Comparison of ENCODE assay signal across 8 mouse cellular contexts in genomic region chr10:13983631-13984030, GRCm38 (mm10). TPM values are rescaled to one million over a fixed set of nuclear protein-coding genes. Genes with fewer than 3 reads are reported as not detected.
DNase-seq lines count a peak whose midpoint lies in the region; ATAC-seq and TF ChIP-seq lines count a peak whose summit lies in the region.

No protein-coding gene starts in this region.

- no peak for TF ChIP-seq RAD21 in CH12.LX (IDR thresholded peaks at IDR 0.05; ENCODE audit: low read depth, low read length)

- DNase-seq in CH12.LX (ENCODE audit: extremely low read depth) = no peak
- DNase-seq in adrenal gland, adult 2 months = peak; percentile 77
- peak; percentile 59 for DNase-seq in stomach, postnatal 0 days (ENCODE audit: low spot score)
- DNase-seq in forebrain, postnatal 0 days = no peak
- DNase-seq in layer of hippocampus, adult 8-10 months (ENCODE audit: low spot score in 2 of 2) = no peak

- H3K4me1 ChIP-seq in CH12.LX (ENCODE audit: control insufficient read depth in 1 of 2, insufficient read depth in 2 of 2) = peaks cover 17 to 39% of the 10 kb centered on the region in 2 experiments
- H3K4me1 ChIP-seq in heart, embryonic 13.5 days = peaks cover 38% of the 10 kb centered on the region
- H3K4me1 ChIP-seq in kidney, embryonic 15.5 days = peaks cover 26% of the 10 kb centered on the region
- H3K4me1 ChIP-seq in stomach, postnatal 0 days (replicated peaks; ENCODE audit: control insufficient read depth, insufficient read depth) = peaks cover 7% of the 10 kb centered on the region; the same call in 1 of the 2 replicates
- H3K4me1 ChIP-seq in forebrain, postnatal 0 days (ENCODE audit: insufficient read depth) = no peaks in the 10 kb centered on the region; the same call in 1 of the 2 replicates

- no peak for TF ChIP-seq EP300 in CH12.LX (IDR thresholded peaks at IDR 0.05; ENCODE audit: low read length)
- no peak for TF ChIP-seq EP300 in stomach, postnatal 0 days (optimal IDR thresholded peaks at IDR 0.05)

- H3K4me3 ChIP-seq in CH12.LX (replicated peaks in 1 of 3; ENCODE audit: low read depth in 2 of 3, low read length in 2 of 3, poor library complexity in 1 of 3) = no peak overlapping the region
- peak overlapping the region; percentile 66; the same call in 1 of the 2 replicates for H3K4me3 ChIP-seq in heart, embryonic 13.5 days
- H3K4me3 ChIP-seq in kidney, embryonic 15.5 days (replicated peaks) = peak overlapping the region; percentile 56; the same call in 1 of the 2 replicates
- H3K4me3 ChIP-seq in stomach, postnatal 0 days (ENCODE audit: low read depth, low read length) = no peak overlapping the region
- no peak overlapping the region for H3K4me3 ChIP-seq in forebrain, postnatal 0 days (ENCODE audit: low read depth, low read length)

- H3K4me2 ChIP-seq in CH12.LX (ENCODE audit: insufficient read depth, low read depth, poor library complexity, severe bottlenecking) = peak overlapping the region; percentile 5; the same call in 1 of the 2 replicates
- H3K4me2 ChIP-seq in heart, embryonic 13.5 days = peak overlapping the region; percentile 79
- H3K4me2 ChIP-seq in kidney, embryonic 15.5 days = peak overlapping the region; percentile 86
- H3K4me2 ChIP-seq in stomach, postnatal 0 days (replicated peaks; ENCODE audit: low read depth) = peak overlapping the region; percentile 85; the same call in 1 of the 2 replicates
- no peak overlapping the region for H3K4me2 ChIP-seq in forebrain, postnatal 0 days (ENCODE audit: low read depth)

- TF ChIP-seq CTCF in CH12.LX (conservative IDR thresholded peaks at IDR 0.05 in 1 of 2, IDR thresholded peaks at IDR 0.05 in 1 of 2; ENCODE audit: low read depth in 2 of 2, low read length in 2 of 2) = no peak
- TF ChIP-seq CTCF in stomach, postnatal 0 days (IDR thresholded peaks at IDR 0.05; ENCODE audit: low read depth) = no peak
- no peak for TF ChIP-seq CTCF in forebrain, postnatal 0 days (IDR thresholded peaks at IDR 0.05; ENCODE audit: low read depth)

- WGBS in heart, embryonic 13.5 days = 61% methylated on average over 12 of the region's 12 CpGs
- 23% methylated on average over 12 of the region's 12 CpGs for WGBS in kidney, embryonic 15.5 days
- 9% methylated on average over 12 of the region's 12 CpGs for WGBS in stomach, postnatal 0 days
- WGBS in forebrain, postnatal 0 days = 66% methylated on average over 12 of the region's 12 CpGs

- ATAC-seq in heart, embryonic 13.5 days (ENCODE audit: extremely low read depth, insufficient number of reproducible peaks, low FRiP score, low TSS enrichment) = no peak
- no peak for ATAC-seq in kidney, embryonic 15.5 days (replicated peaks; ENCODE audit: low FRiP score)
- peak; percentile 44 for ATAC-seq in megakaryocyte-erythroid progenitor cell, adult 5-6 weeks (replicated peaks; ENCODE audit: low FRiP score, low TSS enrichment, poor library complexity, severe bottlenecking)
- peak; percentile 72 for ATAC-seq in stomach, postnatal 0 days (ENCODE audit: low FRiP score, low TSS enrichment)
- no peak for ATAC-seq in forebrain, postnatal 0 days

- no peaks in the 10 kb centered on the region for H3K27me3 ChIP-seq in CH12.LX (replicated peaks)
- H3K27me3 ChIP-seq in heart, embryonic 13.5 days (replicated peaks) = no peaks in the 10 kb centered on the region
- no peaks in the 10 kb centered on the region for H3K27me3 ChIP-seq in kidney, embryonic 15.5 days
- no peaks in the 10 kb centered on the region for H3K27me3 ChIP-seq in stomach, postnatal 0 days (ENCODE audit: control insufficient read depth, insufficient read depth, low read length)
- no peaks in the 10 kb centered on the region for H3K27me3 ChIP-seq in forebrain, postnatal 0 days (ENCODE audit: insufficient read depth, low read length)

- in situ Hi-C loops in CH12.LX (cut with MboI; ENCODE audit: low pct_ligation_motif_present, low pct_unique_long_range_greater_than_20kb, low sequenced_read_pairs) = no loop called here

- no peaks in the 10 kb centered on the region for H3K79me2 ChIP-seq in CH12.LX (replicated peaks; ENCODE audit: control insufficient read depth, extremely low read depth, insufficient read depth, poor library complexity, severe bottlenecking)

- no peak overlapping the region for H3K27ac ChIP-seq in CH12.LX (ENCODE audit: insufficient read depth, low read depth)
- H3K27ac ChIP-seq in heart, embryonic 13.5 days (replicated peaks) = peak overlapping the region; percentile 95
- peak overlapping the region; percentile 96 for H3K27ac ChIP-seq in kidney, embryonic 15.5 days
- peak overlapping the region; percentile 97 for H3K27ac ChIP-seq in stomach, postnatal 0 days (replicated peaks)
- H3K27ac ChIP-seq in forebrain, postnatal 0 days (ENCODE audit: low read depth, low read length) = no peak overlapping the region

- TF ChIP-seq POLR2A in CH12.LX (IDR thresholded peaks at IDR 0.05; ENCODE audit: low read depth, low read length) = no peak

- no peaks in the 10 kb centered on the region for H3K36me3 ChIP-seq in CH12.LX (replicated peaks in 1 of 2; ENCODE audit: control insufficient read depth in 1 of 2, insufficient read depth in 1 of 2, low read length in 1 of 2)
- 0 out of 2 replicates have a peak, but pooled peaks cover 4% of the 10 kb centered on the region for H3K36me3 ChIP-seq in heart, embryonic 13.5 days
- H3K36me3 ChIP-seq in kidney, embryonic 15.5 days = no peaks in the 10 kb centered on the region
- no peaks in the 10 kb centered on the region for H3K36me3 ChIP-seq in stomach, postnatal 0 days (ENCODE audit: control insufficient read depth, insufficient read depth, low read length)
- H3K36me3 ChIP-seq in forebrain, postnatal 0 days (ENCODE audit: insufficient read depth) = no peaks in the 10 kb centered on the region

- H3K9me3 ChIP-seq in CH12.LX (replicated peaks; ENCODE audit: low read length) = no peaks in the 10 kb centered on the region
- H3K9me3 ChIP-seq in heart, embryonic 13.5 days = no peaks in the 10 kb centered on the region
- H3K9me3 ChIP-seq in kidney, embryonic 15.5 days (replicated peaks) = no peaks in the 10 kb centered on the region
- no peaks in the 10 kb centered on the region for H3K9me3 ChIP-seq in stomach, postnatal 0 days (ENCODE audit: control insufficient read depth, low read length)
- H3K9me3 ChIP-seq in forebrain, postnatal 0 days (ENCODE audit: low read length) = no peaks in the 10 kb centered on the region

- dilution Hi-C loops in CH12.LX (cut with MboI; ENCODE audit: extremely low pct_ligation_motif_present, extremely low pct_unique_long_range_greater_than_20kb, low sequenced_read_pairs) = no loop called here

- no peak overlapping the region for H3K9ac ChIP-seq in CH12.LX (ENCODE audit: insufficient read depth, low read depth)
- no peak overlapping the region for H3K9ac ChIP-seq in heart, embryonic 13.5 days
- no peak overlapping the region for H3K9ac ChIP-seq in kidney, embryonic 15.5 days
- H3K9ac ChIP-seq in stomach, postnatal 0 days (ENCODE audit: low read length) = no peak overlapping the region; the same call in 1 of the 2 replicates
- H3K9ac ChIP-seq in forebrain, postnatal 0 days = no peak overlapping the region

TF ChIP-seq in CH12.LX, 34 proteins besides CTCF, POLR2A, EP300 and RAD21:
- no peak for TF ChIP-seq TCF12 (IDR thresholded peaks at IDR 0.05; ENCODE audit: low read depth, low read length)
- TF ChIP-seq TBP (conservative IDR thresholded peaks at IDR 0.05; ENCODE audit: low read depth, low read length) = no peak
- TF ChIP-seq SMC3 (IDR thresholded peaks at IDR 0.05; ENCODE audit: low read depth, low read length) = no peak
- no peak for TF ChIP-seq MEF2A (IDR thresholded peaks at IDR 0.05; ENCODE audit: borderline replicate concordance, low read depth, low read length)
- no peak for TF ChIP-seq MXI1 (IDR thresholded peaks at IDR 0.05; ENCODE audit: low read depth, low read length)
- no peak for TF ChIP-seq IRF4 (IDR thresholded peaks at IDR 0.05; ENCODE audit: low read depth, low read length)
- TF ChIP-seq HCFC1 (IDR thresholded peaks at IDR 0.05; ENCODE audit: low read depth, low read length) = no peak
- TF ChIP-seq ETS1 (conservative IDR thresholded peaks at IDR 0.05; ENCODE audit: low read depth, low read length) = no peak
- no peak for TF ChIP-seq MAX (IDR thresholded peaks at IDR 0.05; ENCODE audit: low read length)
- TF ChIP-seq PAX5 (IDR thresholded peaks at IDR 0.05; ENCODE audit: low read length) = no peak
- no peak for TF ChIP-seq USF1 (IDR thresholded peaks at IDR 0.05; ENCODE audit: low read depth, low read length)
- TF ChIP-seq MAZ (IDR thresholded peaks at IDR 0.05; ENCODE audit: low read depth, low read length) = no peak
- TF ChIP-seq GABPA (IDR thresholded peaks at IDR 0.05; ENCODE audit: insufficient replicate concordance, low read depth, low read length) = no peak
- TF ChIP-seq JUN (IDR thresholded peaks at IDR 0.05; ENCODE audit: insufficient read depth, low read depth, low read length) = no peak
- no peak for TF ChIP-seq SIN3A (IDR thresholded peaks at IDR 0.05; ENCODE audit: low read length)
- TF ChIP-seq CHD1 (IDR thresholded peaks at IDR 0.05; ENCODE audit: low read depth, low read length) = no peak

RNA-seq across cellular contexts. Expression of gene Hivep2, which starts 17.8 kb away (rescaled TPM):
- 1.8 and 2.7 TPM in 2 replicates for total RNA-seq in CH12.LX (2012; rRNA removed)
- 0.59 and 0.77 TPM in 2 replicates for total RNA-seq in CH12.LX (2014; rRNA removed)
- polyA plus RNA-seq in CH12.LX (2012; ENCODE audit: insufficient read length, low read depth) = 1.1 and 1.4 TPM in 2 replicates
- total RNA-seq in adrenal gland, adult 2 months (2021) = 10 to 100 TPM; 27.9 to 46.0 TPM
- 4.8 and 5.5 TPM in 2 replicates for polyA plus RNA-seq in adrenal gland, adult 2 months (2012; rRNA removed)
- polyA plus RNA-seq in heart, embryonic 13.5 days (2015; fragmentation: Nextera tagmentation; extraction: Ambion mirVana) = 3.8 and 4.2 TPM in 2 replicates
- polyA plus RNA-seq in kidney, embryonic 15.5 days (2015; fragmentation: Nextera tagmentation; extraction: Ambion mirVana) = 4.6 and 5.9 TPM in 2 replicates
- total RNA-seq in megakaryocyte-erythroid progenitor cell, adult 5-6 weeks (2014; fragmentation: Nextera tagmentation) = 2.8 and 3.7 TPM in 2 replicates
- total RNA-seq in megakaryocyte-erythroid progenitor cell, adult 5-6 weeks (2017) = 0.46 and 0.94 TPM in 2 replicates
- polyA plus RNA-seq in stomach, postnatal 0 days (2015; fragmentation: Nextera tagmentation; extraction: Ambion mirVana) = 2.9 and 3.1 TPM in 2 replicates
- total RNA-seq in forebrain, postnatal 0 days (2014; rRNA removed) = 55.4 and 66.6 TPM in 2 replicates
- 17.8 and 22.9 TPM in 2 replicates for polyA plus RNA-seq in forebrain, postnatal 0 days (2015; fragmentation: Nextera tagmentation; extraction: Ambion mirVana)
- 100 to 1,000 TPM; 168 to 209 (median 184) TPM for total RNA-seq in layer of hippocampus, adult 8-10 months (2022)

Comparison
In these comparisons a context has a peak if more than half of its experiments do, and no peak if none do; other contexts are left out.
1. DNase-seq: peak in adrenal gland, adult 2 months (single experiment) and stomach, postnatal 0 days (single experiment); none in CH12.LX (single experiment), forebrain, postnatal 0 days (single experiment) and layer of hippocampus, adult 8-10 months (0 of 2).
2. H3K27ac ChIP-seq: peak in heart, embryonic 13.5 days (single experiment), kidney, embryonic 15.5 days (single experiment) and stomach, postnatal 0 days (single experiment); none in CH12.LX (single experiment) and forebrain, postnatal 0 days (single experiment).
3. H3K4me3 ChIP-seq: peak in heart, embryonic 13.5 days (single experiment) and kidney, embryonic 15.5 days (single experiment); none in CH12.LX (0 of 3), stomach, postnatal 0 days (single experiment) and forebrain, postnatal 0 days (single experiment).
4. ATAC-seq: peak in megakaryocyte-erythroid progenitor cell, adult 5-6 weeks (single experiment) and stomach, postnatal 0 days (single experiment); none in heart, embryonic 13.5 days (single experiment), kidney, embryonic 15.5 days (single experiment) and forebrain, postnatal 0 days (single experiment).